Mouse (Mus musculus) brain, adult 10 weeks (tissue): ENCODE measurements around the gene Mab21l1. TPM values are rescaled to one million over a fixed set of nuclear protein-coding genes. Genes with fewer than 3 reads are reported as not detected.

Experiments used
- polyA plus RNA-seq: library from polyadenylated mRNA; stranded (reverse); fragments of 350-450 nt; fragmentation: Illumina TruSeq; extraction: RNeasy Lipid Tissue Mini Kit (QIAGEN cat#74804); gene quantifications from one replicate; pipeline ENCODE4 v1.2.3, GENCODE M21; 2015; ENCODE audit warnings: low read depth, low replicate concordance

Gene Mab21l1
- polyA plus RNA-seq: 5.5 TPM

GRCm38 (mm10) chr3:55782056-55782687 is at the start of gene Mab21l1:
Gene Mab21l1, plus strand, starts transcription at chr3:55782510.

